Mouse (Mus musculus): ENCODE measurements around the gene Serpina3a. TPM values are rescaled to one million over a fixed set of nuclear protein-coding genes. Genes with fewer than 3 reads are reported as not detected.

Serpina3a gene
- total RNA-seq, 2 experiments from 2014 or later: not detected

- no peak for DNase-seq (ENCODE audit: low spot score)
- intact Hi-C loops (cut with DNase I): no loop called here
Measured at GRCm38 (mm10) chr12:104140543-104141103, 28.1 kb downstream of the Serpina3a start.

GRCm38 (mm10) chr12:104141506-104141905 lies 29.0 kb downstream of the Serpina3a start:
- intact Hi-C loops (cut with DNase I): no loop called here
- DNase-seq (ENCODE audit: low spot score): no peak

- DNase-seq (ENCODE audit: low spot score): no peak
- intact Hi-C loops (cut with DNase I): no loop called here
Measured at GRCm38 (mm10) chr12:104142427-104142826, 29.9 kb downstream of the Serpina3a start.

- intact Hi-C loops (cut with DNase I): no loop called here
- no peak for DNase-seq (ENCODE audit: low spot score)
Measured at GRCm38 (mm10) chr12:104143286-104143685, 30.8 kb downstream of the Serpina3a start.

- intact Hi-C loops (cut with DNase I): no loop called here
- no peak for DNase-seq (ENCODE audit: low spot score)
Measured at GRCm38 (mm10) chr12:104145571-104145970, 33.0 kb downstream of the Serpina3a start.

- no peak for DNase-seq (ENCODE audit: low spot score)
- intact Hi-C loops (cut with DNase I): no loop called here
Measured at GRCm38 (mm10) chr12:104151989-104152388, 39.5 kb downstream of the Serpina3a start.

- DNase-seq (ENCODE audit: low spot score): no peak
- intact Hi-C loops (cut with DNase I): no loop called here
Measured at GRCm38 (mm10) chr12:104153041-104153645, 40.6 kb downstream of the Serpina3a start.

- DNase-seq (ENCODE audit: low spot score): no peak
- intact Hi-C loops (cut with DNase I): no loop called here
Measured at GRCm38 (mm10) chr12:104153656-104154055, 41.1 kb downstream of the Serpina3a start, which contains the start of gene Serpina3c. Gene Serpina3c (minus strand): TSS chr12:104153870.

Other genes with a start within 250 kb of the Serpina3a start
- not detected for gene Serpina1a, start 249.2 kb upstream of the Serpina3a start, total RNA-seq (2021)
- not detected for gene Serpina1c, start 207.8 kb upstream of the Serpina3a start, total RNA-seq (2021)
- under 1 TPM in 1 of 2 experiments, not detected in 1; 0.20 TPM for gene Serpina1e, start 153.7 kb upstream of the Serpina3a start, total RNA-seq (2021)
- not detected for gene Serpina11, start 122.8 kb upstream of the Serpina3a start, total RNA-seq (2021)
- gene Serpina9, start 99.0 kb upstream of the Serpina3a start, total RNA-seq (2021): under 1 TPM; 0.08 to 0.13 TPM
- gene Serpina12, start 68.3 kb upstream of the Serpina3a start, total RNA-seq (2021): not detected
- not detected for gene Serpina5, start 11.6 kb upstream of the Serpina3a start, total RNA-seq (2021)
- not detected for gene Serpina3b, start 15.3 kb downstream of the Serpina3a start, total RNA-seq (2021)
- 1 to 10 TPM in 1 of 2 experiments, under 1 TPM in 1; 0.57 to 1.0 TPM for gene Serpina3c, start 41.1 kb downstream of the Serpina3a start, total RNA-seq (2021)
- gene Serpina3f, start 101.8 kb downstream of the Serpina3a start, total RNA-seq (2021): under 1 TPM in 1 of 2 experiments, not detected in 1; 0.14 TPM
- 1 to 10 TPM in 1 of 2 experiments, under 1 TPM in 1; 0.57 to 1.1 TPM for gene Serpina3g, start 123.5 kb downstream of the Serpina3a start, total RNA-seq (2021)
- under 1 TPM in 1 of 2 experiments, not detected in 1; 0.73 TPM for gene Serpina3i, start 150.4 kb downstream of the Serpina3a start, total RNA-seq (2021)
- not detected for gene Serpina3j, start 201.8 kb downstream of the Serpina3a start, total RNA-seq (2021)
- gene Serpina3k, start 225.8 kb downstream of the Serpina3a start, total RNA-seq (2021): not detected
- not detected for gene Serpina3m, start 225.8 kb downstream of the Serpina3a start, total RNA-seq (2021)

Data from heart, postnatal 25 days (tissue).